Mouse (Mus musculus): ENCODE results near the gene Cpne2. TPM values are rescaled to one million over a fixed set of nuclear protein-coding genes. Genes with fewer than 3 reads are reported as not detected.

Cpne2 gene
- total RNA-seq (2021) = 10 to 100 TPM; 18.0 to 24.7 TPM

GRCm38 (mm10) chr8:94532873-94533671 lies at the start of gene Cpne2:
Cpne2 (plus strand) TSS chr8:94532990.
- intact Hi-C loops (cut with DNase I) = loop anchor here (2.0 to 5.0 kb wide), 2 partner anchors 42 to 169 kb away; no protein-coding TSS in a partner anchor
- DNase-seq (ENCODE audit: low spot score in 2 of 2) = peak; percentile 36 to 49

- intact Hi-C loops (cut with DNase I) = no loop called here
- no peak for DNase-seq (ENCODE audit: low spot score in 2 of 2)
Measured at GRCm38 (mm10) chr8:94485288-94485687, 47.5 kb upstream of the Cpne2 start.

GRCm38 (mm10) chr8:94485882-94486281 lies 46.9 kb upstream of the Cpne2 start:
- DNase-seq (ENCODE audit: low spot score in 2 of 2) = peak in 1 of 2 experiments; percentile 17
- intact Hi-C loops (cut with DNase I) = no loop called here

- intact Hi-C loops (cut with DNase I) = no loop called here
- DNase-seq (ENCODE audit: low spot score in 2 of 2) = no peak
Measured at GRCm38 (mm10) chr8:94488016-94488415, 44.8 kb upstream of the Cpne2 start.

- intact Hi-C loops (cut with DNase I) = no loop called here
- no peak for DNase-seq (ENCODE audit: low spot score in 2 of 2)
Measured at GRCm38 (mm10) chr8:94489809-94490483, 42.8 kb upstream of the Cpne2 start.

- intact Hi-C loops (cut with DNase I) = loop anchor here (1.0 to 2.0 kb wide), 3 partner anchors 92 to 211 kb away; no protein-coding TSS in a partner anchor
- DNase-seq (ENCODE audit: low spot score in 2 of 2) = peak; percentile 70 to 72
Measured at GRCm38 (mm10) chr8:94492021-94492681, 40.6 kb upstream of the Cpne2 start.

- intact Hi-C loops (cut with DNase I) = loop anchor here (2.0 kb wide), 2 partner anchors 162 to 210 kb away; no protein-coding TSS in a partner anchor
Measured at GRCm38 (mm10) chr8:94493240-94493639, 39.5 kb upstream of the Cpne2 start.

GRCm38 (mm10) chr8:94515430-94516208 lies 17.2 kb upstream of the Cpne2 start:
- intact Hi-C loops (cut with DNase I) = no loop called here
- no peak for DNase-seq (ENCODE audit: low spot score in 2 of 2)

More at GRCm38 (mm10) chr8:94493240-94493639, 39.5 kb upstream of the Cpne2 start:
- no peak for DNase-seq (ENCODE audit: low spot score in 2 of 2)

GRCm38 (mm10) chr8:94516209-94516593 lies 16.6 kb upstream of the Cpne2 start:
- intact Hi-C loops (cut with DNase I) = no loop called here
- DNase-seq (ENCODE audit: low spot score in 2 of 2) = no peak

GRCm38 (mm10) chr8:94516766-94517165 lies 16.0 kb upstream of the Cpne2 start:
- no peak for DNase-seq (ENCODE audit: low spot score in 2 of 2)

GRCm38 (mm10) chr8:94518331-94518730 lies 14.5 kb upstream of the Cpne2 start:
- no peak for DNase-seq (ENCODE audit: low spot score in 2 of 2)
- intact Hi-C loops (cut with DNase I) = no loop called here

More at GRCm38 (mm10) chr8:94516766-94517165, 16.0 kb upstream of the Cpne2 start:
- intact Hi-C loops (cut with DNase I) = no loop called here

- intact Hi-C loops (cut with DNase I) = no loop called here
- no peak for DNase-seq (ENCODE audit: low spot score in 2 of 2)
Measured at GRCm38 (mm10) chr8:94519021-94519420, 13.8 kb upstream of the Cpne2 start.

GRCm38 (mm10) chr8:94521481-94521880 lies 11.3 kb upstream of the Cpne2 start:
- intact Hi-C loops (cut with DNase I) = no loop called here

GRCm38 (mm10) chr8:94522482-94522881 lies 10.3 kb upstream of the Cpne2 start:
- no peak for DNase-seq (ENCODE audit: low spot score in 2 of 2)
- intact Hi-C loops (cut with DNase I) = no loop called here

More at GRCm38 (mm10) chr8:94521481-94521880, 11.3 kb upstream of the Cpne2 start:
- DNase-seq (ENCODE audit: low spot score in 2 of 2) = no peak

GRCm38 (mm10) chr8:94524554-94524953 lies 8.2 kb upstream of the Cpne2 start:
- intact Hi-C loops (cut with DNase I) = no loop called here

GRCm38 (mm10) chr8:94527178-94527577 lies 5.6 kb upstream of the Cpne2 start:
- DNase-seq (ENCODE audit: low spot score in 2 of 2) = no peak
- intact Hi-C loops (cut with DNase I) = no loop called here

More at GRCm38 (mm10) chr8:94524554-94524953, 8.2 kb upstream of the Cpne2 start:
- no peak for DNase-seq (ENCODE audit: low spot score in 2 of 2)

GRCm38 (mm10) chr8:94528245-94528644 lies 4.5 kb upstream of the Cpne2 start:
- intact Hi-C loops (cut with DNase I) = no loop called here
- peak; percentile 42 to 50 for DNase-seq (ENCODE audit: low spot score in 2 of 2)

- DNase-seq (ENCODE audit: low spot score in 2 of 2) = no peak
- intact Hi-C loops (cut with DNase I) = loop anchor here (1.0 to 5.0 kb wide), 2 partner anchors 54 to 172 kb away; no protein-coding TSS in a partner anchor
Measured at GRCm38 (mm10) chr8:94529875-94530274, 2.9 kb upstream of the Cpne2 start.

GRCm38 (mm10) chr8:94530643-94531042 lies 2.1 kb upstream of the Cpne2 start:
- intact Hi-C loops (cut with DNase I) = loop anchor here (5.0 kb wide), 1 partner anchor 172 kb away; no protein-coding TSS in a partner anchor
- no peak for DNase-seq (ENCODE audit: low spot score in 2 of 2)

Data from left cerebral cortex, postnatal 36 days (tissue).